Mouse (Mus musculus): ENCODE measurements around the gene Kif1b.

DNA sequence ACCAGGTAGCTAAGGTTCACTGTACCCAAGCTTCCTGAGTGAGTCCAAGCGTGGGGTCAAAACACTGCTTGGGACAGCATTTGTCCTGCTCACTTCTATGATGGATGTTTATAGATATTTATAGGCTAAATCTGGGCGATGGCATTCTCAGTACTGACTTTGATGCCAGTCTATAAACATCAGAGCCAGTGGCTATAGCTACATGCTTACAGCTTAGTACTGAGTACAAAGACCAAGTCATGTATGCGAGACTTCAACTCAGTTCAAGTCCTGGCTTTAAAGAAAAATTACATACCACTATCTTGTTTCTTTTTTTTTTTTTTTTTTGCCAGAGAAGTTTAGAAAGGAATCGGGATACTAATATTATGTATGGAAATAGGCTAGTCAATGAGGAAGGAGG lies 52.7 kb downstream of the Kif1b start:
- TF ChIP-seq CTCF (IDR thresholded peaks at IDR 0.05) (no peak), POLR2A (IDR thresholded peaks at IDR 0.05; ENCODE audit: insufficient read depth, low read depth, low read length) (no peak)
